Mouse (Mus musculus): ENCODE data around the gene Rtn2. TPM values are rescaled to one million over a fixed set of nuclear protein-coding genes. Genes with fewer than 3 reads are reported as not detected.

The Rtn2 gene
- polyA plus RNA-seq, 1 experiment, result 101 TPM

- Histone ChIP-seq H3K27me3 (ENCODE audit: control insufficient read depth, insufficient read depth, low read length) (no peaks in the 10 kb centered on the region), H3K27ac (ENCODE audit: insufficient read depth, low read length) (no peak overlapping the region), H3K4me1 (ENCODE audit: control insufficient read depth, insufficient read depth, low read length) (peaks cover 14% of the 10 kb centered on the region; the same call in 1 of the 2 replicates), H3K4me3 (replicated peaks; ENCODE audit: insufficient read depth, low read depth, low read length) (no peak overlapping the region)
- 78% methylated on average over 7 of the region's 7 CpGs for WGBS
- no peak for TF ChIP-seq CTCF (IDR thresholded peaks at IDR 0.05; ENCODE audit: borderline replicate concordance, insufficient read depth, low read depth, low read length)
- TF ChIP-seq POLR2A (IDR thresholded peaks at IDR 0.05; ENCODE audit: borderline replicate concordance, insufficient read depth, low read length), result no peak
- no peak for DNase-seq
Observed at GRCm38 (mm10) chr7:19338596-19338995, 56.2 kb downstream of the Rtn2 start.

DNA sequence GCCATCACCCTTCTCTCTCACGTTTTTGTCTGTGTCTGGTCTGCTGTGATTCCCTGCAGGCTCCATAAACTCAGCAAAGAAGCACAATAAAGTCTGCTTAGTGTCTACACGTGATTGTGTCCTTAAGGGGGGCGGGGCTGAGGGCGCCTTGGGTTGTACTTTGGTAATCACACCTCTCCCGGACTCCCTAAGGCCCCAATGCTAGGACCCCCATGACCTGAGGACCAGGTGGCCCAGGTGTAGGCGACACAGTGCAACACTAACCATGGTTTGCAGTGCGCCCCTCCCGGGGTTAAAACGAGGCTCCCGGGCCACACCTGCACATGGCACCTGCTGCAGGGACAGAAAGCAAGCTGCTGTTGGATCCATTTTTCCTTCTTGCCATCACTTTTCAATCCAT, 58.8 kb downstream of the Rtn2 start:
- 31% methylated on average over 10 of the region's 10 CpGs for WGBS
- no peak overlapping the region for H3K4me3 ChIP-seq (replicated peaks; ENCODE audit: insufficient read depth, low read depth, low read length)

DNA sequence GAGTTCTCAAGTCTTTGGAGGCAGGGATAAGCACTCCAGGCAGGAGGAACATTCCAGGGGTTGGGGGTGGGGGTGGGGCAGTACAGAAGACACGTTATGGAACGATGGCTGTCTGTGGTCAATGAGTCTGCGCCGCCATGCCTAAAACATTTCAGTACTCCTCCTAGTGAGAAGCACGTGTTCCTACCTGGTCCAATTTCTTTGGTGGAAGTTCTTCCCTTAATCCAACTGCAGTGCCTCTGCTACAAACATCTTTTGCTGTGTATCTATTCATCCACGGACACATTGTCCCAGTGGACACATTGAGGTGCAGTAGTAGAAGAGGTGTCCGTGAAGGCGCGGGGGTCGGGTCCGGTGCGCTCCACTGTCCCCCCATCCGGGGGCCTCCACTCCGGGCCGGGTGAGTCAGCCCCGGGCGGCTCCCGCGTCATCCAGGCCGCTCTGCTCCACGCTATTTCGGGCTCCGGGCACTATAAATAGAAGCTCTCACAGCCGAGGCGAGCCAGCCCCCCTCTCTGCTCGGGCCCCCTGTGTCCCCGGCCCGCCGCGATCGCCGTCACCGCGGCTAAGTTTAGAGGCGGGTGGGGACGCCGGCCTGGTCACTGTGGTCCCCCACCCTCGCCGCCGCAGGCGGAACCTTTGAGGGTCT, 59.5 kb downstream of the Rtn2 start:
- TF ChIP-seq POLR2A (IDR thresholded peaks at IDR 0.05; ENCODE audit: borderline replicate concordance, insufficient read depth, low read length), result no peak
- TF ChIP-seq CTCF (IDR thresholded peaks at IDR 0.05; ENCODE audit: borderline replicate concordance, insufficient read depth, low read depth, low read length), result no peak
- WGBS, result under 1% methylated on average over 41 of the region's 41 CpGs
- Histone ChIP-seq H3K4me1 (ENCODE audit: control insufficient read depth, insufficient read depth, low read length) (peaks cover 4% of the 10 kb centered on the region; the same call in 1 of the 2 replicates), H3K27ac (ENCODE audit: insufficient read depth, low read length) (no peak overlapping the region), H3K4me3 (replicated peaks; ENCODE audit: insufficient read depth, low read depth, low read length) (peak overlapping the region; percentile 61), H3K27me3 (ENCODE audit: control insufficient read depth, insufficient read depth, low read length) (no peaks in the 10 kb centered on the region)
- DNase-seq, result peak; percentile 75 to 84

More for the DNA sequence above, 58.8 kb downstream of the Rtn2 start:
- H3K4me1 ChIP-seq (ENCODE audit: control insufficient read depth, insufficient read depth, low read length), result peaks cover 4% of the 10 kb centered on the region; the same call in 1 of the 2 replicates
- no peak for TF ChIP-seq POLR2A (IDR thresholded peaks at IDR 0.05; ENCODE audit: borderline replicate concordance, insufficient read depth, low read length)
- no peaks in the 10 kb centered on the region for H3K27me3 ChIP-seq (ENCODE audit: control insufficient read depth, insufficient read depth, low read length)
- H3K27ac ChIP-seq (ENCODE audit: insufficient read depth, low read length), result no peak overlapping the region
- DNase-seq, result no peak

- WGBS, result under 1% methylated on average over 27 of the region's 27 CpGs
- Histone ChIP-seq H3K4me3 (replicated peaks; ENCODE audit: insufficient read depth, low read depth, low read length) (peak overlapping the region; percentile 61), H3K27ac (ENCODE audit: insufficient read depth, low read length) (no peak overlapping the region), H3K27me3 (ENCODE audit: control insufficient read depth, insufficient read depth, low read length) (no peaks in the 10 kb centered on the region), H3K4me1 (ENCODE audit: control insufficient read depth, insufficient read depth, low read length) (peaks cover 4% of the 10 kb centered on the region; the same call in 1 of the 2 replicates)
- peak; percentile 90 to 96 for DNase-seq
- TF ChIP-seq CTCF (IDR thresholded peaks at IDR 0.05; ENCODE audit: borderline replicate concordance, insufficient read depth, low read depth, low read length), result peak; percentile 95
- no peak for TF ChIP-seq POLR2A (IDR thresholded peaks at IDR 0.05; ENCODE audit: borderline replicate concordance, insufficient read depth, low read length)
Observed at GRCm38 (mm10) chr7:19342481-19343027, 60.1 kb downstream of the Rtn2 start.

DNA sequence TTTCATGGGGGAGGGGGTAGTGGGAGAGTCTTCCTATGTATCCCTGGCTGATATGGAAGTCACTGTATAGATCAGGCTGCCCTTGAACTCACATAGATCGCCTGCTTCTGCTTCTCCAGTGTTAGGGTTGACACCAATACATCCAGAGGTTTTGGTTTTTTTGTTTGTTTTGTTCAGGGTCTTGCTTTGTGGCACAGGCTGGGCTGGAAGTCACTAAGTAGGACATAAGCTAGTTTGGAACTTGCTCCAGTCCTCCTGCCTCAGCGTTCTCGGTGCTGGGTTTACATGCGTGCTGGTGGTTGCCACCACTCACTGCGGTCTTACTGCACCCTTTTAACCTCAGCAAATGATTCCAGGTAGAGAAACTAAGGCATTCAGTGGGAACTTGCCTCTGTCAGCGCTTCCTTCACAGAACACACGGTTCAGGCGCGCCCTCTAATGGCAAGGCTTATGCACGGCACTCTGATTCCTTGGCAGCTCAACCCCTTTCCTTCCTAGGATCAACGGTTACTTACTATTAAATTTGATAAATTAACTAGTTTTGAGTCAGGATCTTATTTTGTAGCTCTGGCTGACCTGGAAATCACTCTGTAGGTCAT, 60.9 kb downstream of the Rtn2 start:
- Histone ChIP-seq H3K4me3 (replicated peaks; ENCODE audit: insufficient read depth, low read depth, low read length) (peak overlapping the region; percentile 24), H3K27me3 (ENCODE audit: control insufficient read depth, insufficient read depth, low read length) (no peaks in the 10 kb centered on the region), H3K27ac (ENCODE audit: insufficient read depth, low read length) (no peak overlapping the region), H3K4me1 (ENCODE audit: control insufficient read depth, insufficient read depth, low read length) (peaks cover 4% of the 10 kb centered on the region; the same call in 1 of the 2 replicates)
- 1% methylated on average over 11 of the region's 11 CpGs for WGBS
- no peak for TF ChIP-seq POLR2A (IDR thresholded peaks at IDR 0.05; ENCODE audit: borderline replicate concordance, insufficient read depth, low read length)
- peak; percentile 90 for TF ChIP-seq CTCF (IDR thresholded peaks at IDR 0.05; ENCODE audit: borderline replicate concordance, insufficient read depth, low read depth, low read length)
- peak; percentile 74 to 86 for DNase-seq

- H3K27me3 ChIP-seq (ENCODE audit: control insufficient read depth, insufficient read depth, low read length), result no peaks in the 10 kb centered on the region
- WGBS, result 16% methylated on average over 12 of the region's 12 CpGs
- peaks cover 4% of the 10 kb centered on the region; the same call in 1 of the 2 replicates for H3K4me1 ChIP-seq (ENCODE audit: control insufficient read depth, insufficient read depth, low read length)
- peak within 1 kb of the TSS; percentile 93 for H3K27ac ChIP-seq (ENCODE audit: insufficient read depth, low read length)
- H3K4me3 ChIP-seq (replicated peaks; ENCODE audit: insufficient read depth, low read depth, low read length), result peak within 1 kb of the TSS; percentile 91
- DNase-seq, result no peak
- no peak for TF ChIP-seq POLR2A (IDR thresholded peaks at IDR 0.05; ENCODE audit: borderline replicate concordance, insufficient read depth, low read length)
Observed at GRCm38 (mm10) chr7:19344237-19344847, 61.9 kb downstream of the Rtn2 start, which contains the start of gene Ercc1. Ercc1 (plus strand) TSS chr7:19344778.

DNA sequence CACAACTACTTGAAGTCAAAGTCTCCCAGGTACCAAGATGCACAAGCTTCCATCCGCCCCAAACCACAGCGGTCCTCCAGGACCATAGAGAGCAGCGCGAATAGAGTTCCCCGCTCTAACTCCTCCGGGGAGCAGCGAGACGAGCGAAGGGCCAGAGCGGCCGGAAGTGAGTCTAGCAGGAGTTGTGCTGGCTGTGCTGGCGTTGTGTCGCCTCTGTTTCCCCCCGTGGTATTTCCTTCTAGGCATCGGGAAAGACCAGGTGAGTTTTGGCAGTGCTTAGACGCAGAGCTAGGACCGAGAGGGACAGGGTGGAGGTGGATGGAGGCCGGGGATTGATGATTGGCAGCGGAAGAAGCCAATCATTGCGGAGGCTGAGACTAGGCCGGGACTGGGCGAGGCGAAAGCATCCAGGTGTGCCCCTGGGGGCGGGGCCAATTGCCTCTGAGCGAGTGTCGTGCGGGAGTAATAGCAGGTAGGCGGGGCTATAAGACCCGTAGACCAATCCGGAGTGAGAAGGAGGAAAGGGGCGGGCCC, 62.6 kb downstream of the Rtn2 start:
- Histone ChIP-seq H3K27me3 (ENCODE audit: control insufficient read depth, insufficient read depth, low read length) (no peaks in the 10 kb centered on the region), H3K4me3 (replicated peaks; ENCODE audit: insufficient read depth, low read depth, low read length) (peak overlapping the region; percentile 91), H3K4me1 (ENCODE audit: control insufficient read depth, insufficient read depth, low read length) (peaks cover 4% of the 10 kb centered on the region; the same call in 1 of the 2 replicates), H3K27ac (ENCODE audit: insufficient read depth, low read length) (peak overlapping the region; percentile 93)
- TF ChIP-seq CTCF (IDR thresholded peaks at IDR 0.05; ENCODE audit: borderline replicate concordance, insufficient read depth, low read depth, low read length) (no peak), POLR2A (IDR thresholded peaks at IDR 0.05; ENCODE audit: borderline replicate concordance, insufficient read depth, low read length) (peak; percentile 63; the same call in 1 of the 2 replicates)
- DNase-seq, result peak; percentile 98 to 99
- WGBS, result under 1% methylated on average over 31 of the region's 31 CpGs

Other genes with a start within 250 kb of the Rtn2 start
- 0.10 TPM in 1 of 2 replicates, not detected in the other for gene Rsph6a, start 227.9 kb upstream of the Rtn2 start, polyA plus RNA-seq (2012; rRNA removed)
- 116 and 117 TPM in 2 replicates for gene Dmwd, start 206.4 kb upstream of the Rtn2 start, polyA plus RNA-seq (2012; rRNA removed)
- gene Dmpk, start 198.8 kb upstream of the Rtn2 start, polyA plus RNA-seq (2012; rRNA removed), result 38.9 and 40.1 TPM in 2 replicates
- 3.5 and 4.6 TPM in 2 replicates for gene Six5, start 188.0 kb upstream of the Rtn2 start, polyA plus RNA-seq (2012; rRNA removed)
- gene Gm4969, start 164.3 kb upstream of the Rtn2 start, polyA plus RNA-seq (2012; rRNA removed), result 0.80 and 0.90 TPM in 2 replicates
- gene Fbxo46, start 162.8 kb upstream of the Rtn2 start, polyA plus RNA-seq (2012; rRNA removed), result 7.6 and 7.9 TPM in 2 replicates
- 15.7 TPM in 2 replicates for gene Qpctl, start 133.3 kb upstream of the Rtn2 start, polyA plus RNA-seq (2012; rRNA removed)
- gene Snrpd2, start 132.9 kb upstream of the Rtn2 start, polyA plus RNA-seq (2012; rRNA removed), result 87.1 and 88.8 TPM in 2 replicates
- 1.9 and 2.6 TPM in 2 replicates for gene Gipr, start 116.5 kb upstream of the Rtn2 start, polyA plus RNA-seq (2012; rRNA removed)
- gene Eml2, start 106.2 kb upstream of the Rtn2 start, polyA plus RNA-seq (2012; rRNA removed), result 148 and 176 TPM in 2 replicates
- gene Gpr4, start 70.1 kb upstream of the Rtn2 start, polyA plus RNA-seq (2012; rRNA removed), result 4.3 and 5.1 TPM in 2 replicates
- 39.1 and 40.1 TPM in 2 replicates for gene Opa3, start 54.3 kb upstream of the Rtn2 start, polyA plus RNA-seq (2012; rRNA removed)
- 30.8 and 32.9 TPM in 2 replicates for gene Vasp, start 10.8 kb upstream of the Rtn2 start, polyA plus RNA-seq (2012; rRNA removed)
- gene Ppm1n, start 2.6 kb upstream of the Rtn2 start, polyA plus RNA-seq (2012; rRNA removed), result 1.1 and 2.0 TPM in 2 replicates
- gene Fosb, start 27.4 kb downstream of the Rtn2 start, polyA plus RNA-seq (2012; rRNA removed), result 0.67 and 0.71 TPM in 2 replicates
- 52.2 and 53.9 TPM in 2 replicates for gene Ercc1, start 62.2 kb downstream of the Rtn2 start, polyA plus RNA-seq (2012; rRNA removed)
- 12.6 and 12.7 TPM in 2 replicates for gene Cd3eap, start 76.9 kb downstream of the Rtn2 start, polyA plus RNA-seq (2012; rRNA removed)
- 4.1 and 4.8 TPM in 2 replicates for gene Ppp1r13l, start 77.1 kb downstream of the Rtn2 start, polyA plus RNA-seq (2012; rRNA removed)
- gene Ercc2, start 99.4 kb downstream of the Rtn2 start, polyA plus RNA-seq (2012; rRNA removed), result 45.0 and 46.3 TPM in 2 replicates
- 1.7 and 2.1 TPM in 2 replicates for gene Klc3, start 121.5 kb downstream of the Rtn2 start, polyA plus RNA-seq (2012; rRNA removed)
- gene Ckm, start 122.2 kb downstream of the Rtn2 start, polyA plus RNA-seq (2012; rRNA removed), result 0.08 and 0.11 TPM in 2 replicates
- gene Mark4, start 176.2 kb downstream of the Rtn2 start, polyA plus RNA-seq (2012; rRNA removed), result 50.3 and 52.8 TPM in 2 replicates
- 0.21 and 0.57 TPM in 2 replicates for gene Exoc3l2, start 180.7 kb downstream of the Rtn2 start, polyA plus RNA-seq (2012; rRNA removed)
- gene Bloc1s3, start 225.7 kb downstream of the Rtn2 start, polyA plus RNA-seq (2012; rRNA removed), result 8.6 and 9.2 TPM in 2 replicates
- 23.0 and 26.2 TPM in 2 replicates for gene Trappc6a, start 225.8 kb downstream of the Rtn2 start, polyA plus RNA-seq (2012; rRNA removed)
- gene Nkpd1, start 235.2 kb downstream of the Rtn2 start, polyA plus RNA-seq (2012; rRNA removed), result 1.3 and 1.8 TPM in 2 replicates

Data from cerebellum, adult 2 months (tissue).